Mouse (Mus musculus): ENCODE data around the gene Rpl38.

The Rpl38 gene

DNA sequence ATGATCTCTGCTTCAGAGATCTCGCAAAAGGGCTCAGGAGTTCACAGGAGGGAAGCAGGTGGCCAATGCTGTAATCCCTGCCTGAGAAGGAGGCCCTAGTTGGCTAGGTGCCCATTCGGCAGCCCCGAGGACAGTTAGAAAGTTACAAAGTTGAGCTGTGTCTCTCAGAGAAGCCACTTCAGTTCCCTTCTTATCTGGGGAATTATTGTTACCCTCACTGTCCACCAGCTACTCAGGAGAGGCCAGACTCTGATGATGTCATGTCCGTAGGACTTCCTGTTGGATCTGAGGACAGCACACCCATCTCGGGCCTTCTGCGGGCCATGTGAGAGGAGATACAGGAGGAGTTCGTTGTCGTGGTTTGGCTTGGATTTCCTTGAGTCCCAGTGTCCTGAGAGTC is 11.3 kb downstream of the Rpl38 start:
- no peak for DNase-seq (ENCODE audit: low read depth, low spot score)

DNA sequence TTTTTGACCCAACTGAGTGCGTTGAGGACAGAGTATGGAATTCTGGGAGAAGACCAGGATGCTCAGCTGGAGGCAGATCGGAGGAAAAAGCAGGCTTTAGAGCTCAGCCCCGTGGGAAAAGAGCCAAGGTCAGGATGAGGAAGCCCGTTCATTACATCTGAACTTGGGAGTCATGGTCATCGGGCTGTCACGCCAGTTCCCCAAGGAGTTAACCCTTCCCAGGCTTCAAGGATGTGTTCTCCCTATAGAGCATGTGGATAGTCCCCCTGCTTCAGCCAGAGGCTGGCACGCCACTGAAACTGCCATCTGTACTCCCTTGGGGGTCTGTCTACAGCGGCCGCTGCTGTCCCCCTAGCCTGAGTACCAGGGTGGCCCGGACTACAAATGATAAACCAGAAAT is 12.0 kb downstream of the Rpl38 start:
- no peak for DNase-seq (ENCODE audit: low read depth, low spot score)

DNA sequence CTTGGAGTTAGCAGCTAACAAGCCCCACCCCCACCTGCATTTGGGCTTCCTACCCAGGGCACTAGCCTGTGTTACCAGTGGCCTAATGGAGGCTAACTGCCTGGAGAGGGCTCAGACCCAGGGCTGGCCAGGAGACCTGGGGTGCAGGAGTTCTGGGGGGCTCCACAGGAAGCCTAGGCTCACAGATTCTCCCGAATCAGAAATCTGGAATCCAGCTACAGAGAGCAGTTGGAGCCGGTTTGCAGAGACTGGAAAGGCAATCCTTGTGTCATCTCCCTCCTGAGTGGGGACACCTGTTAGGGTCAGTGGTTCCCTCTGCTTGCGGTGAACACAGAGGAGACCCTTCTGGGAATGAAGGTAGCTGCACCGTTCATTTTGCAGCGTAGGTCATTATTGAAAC is 12.7 kb downstream of the Rpl38 start:
- no peak for DNase-seq (ENCODE audit: low read depth, low spot score)

DNA sequence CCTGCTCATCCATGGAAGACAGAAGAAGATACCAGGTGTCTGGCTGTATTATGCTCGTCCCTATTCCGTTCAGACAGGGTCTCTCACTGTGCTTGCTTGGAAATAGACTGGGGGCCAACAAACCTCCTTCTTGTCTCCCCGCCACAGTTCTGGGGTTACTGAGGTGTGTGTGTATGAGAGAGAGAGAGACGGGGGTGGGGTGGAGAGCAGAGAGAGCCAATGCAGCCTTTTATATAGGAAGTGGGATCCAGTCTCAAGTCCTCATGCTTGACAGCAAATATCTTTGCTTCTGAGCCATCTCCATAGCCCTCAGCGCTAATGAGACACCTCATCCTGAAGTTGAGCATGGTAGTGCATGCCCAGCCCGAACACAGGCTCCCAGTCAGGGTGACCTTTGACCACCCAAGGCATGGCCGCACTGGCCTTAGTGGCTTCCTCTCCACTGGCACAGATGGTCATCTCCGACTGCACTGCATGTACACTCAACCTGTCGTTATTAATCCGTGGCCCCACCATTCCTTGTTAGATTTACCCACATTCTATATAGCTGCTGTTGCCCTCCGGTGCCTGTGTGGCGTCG is 14.1 kb downstream of the Rpl38 start:
- DNase-seq (ENCODE audit: low read depth, low spot score): no peak

DNA sequence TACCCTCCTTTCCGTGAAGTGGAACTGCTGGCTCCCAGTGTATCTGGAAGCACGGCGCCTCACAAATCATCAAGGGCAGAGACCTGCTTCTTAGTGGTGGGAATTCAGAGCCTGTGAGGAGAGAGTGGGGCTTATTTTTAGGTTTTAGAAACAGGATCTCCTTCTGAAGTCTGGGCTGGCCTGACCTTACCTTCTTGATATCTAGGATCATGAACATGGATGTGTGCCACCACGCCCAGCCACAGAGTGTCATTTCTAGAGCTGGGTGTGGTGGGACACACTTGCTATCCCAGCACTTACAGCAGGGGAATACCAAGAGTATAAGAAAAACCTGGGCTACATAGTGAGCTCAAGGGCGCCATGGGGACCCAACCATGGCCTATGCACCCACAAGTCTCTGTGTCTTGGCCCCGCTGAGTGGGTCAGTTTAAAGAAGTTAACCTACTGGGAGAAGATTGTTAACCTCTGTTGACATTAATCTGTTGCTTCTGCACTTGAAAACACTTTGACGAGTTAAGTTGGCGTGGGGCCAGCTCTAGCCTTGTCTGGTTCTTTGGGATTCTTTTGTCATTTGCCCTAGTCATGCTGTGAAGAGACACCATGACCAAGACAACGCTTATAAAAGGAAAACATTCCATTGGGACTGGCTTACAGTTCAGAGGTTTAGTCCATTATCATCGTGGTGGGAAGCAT is 14.9 kb downstream of the Rpl38 start:
- DNase-seq (ENCODE audit: low read depth, low spot score): no peak

DNA sequence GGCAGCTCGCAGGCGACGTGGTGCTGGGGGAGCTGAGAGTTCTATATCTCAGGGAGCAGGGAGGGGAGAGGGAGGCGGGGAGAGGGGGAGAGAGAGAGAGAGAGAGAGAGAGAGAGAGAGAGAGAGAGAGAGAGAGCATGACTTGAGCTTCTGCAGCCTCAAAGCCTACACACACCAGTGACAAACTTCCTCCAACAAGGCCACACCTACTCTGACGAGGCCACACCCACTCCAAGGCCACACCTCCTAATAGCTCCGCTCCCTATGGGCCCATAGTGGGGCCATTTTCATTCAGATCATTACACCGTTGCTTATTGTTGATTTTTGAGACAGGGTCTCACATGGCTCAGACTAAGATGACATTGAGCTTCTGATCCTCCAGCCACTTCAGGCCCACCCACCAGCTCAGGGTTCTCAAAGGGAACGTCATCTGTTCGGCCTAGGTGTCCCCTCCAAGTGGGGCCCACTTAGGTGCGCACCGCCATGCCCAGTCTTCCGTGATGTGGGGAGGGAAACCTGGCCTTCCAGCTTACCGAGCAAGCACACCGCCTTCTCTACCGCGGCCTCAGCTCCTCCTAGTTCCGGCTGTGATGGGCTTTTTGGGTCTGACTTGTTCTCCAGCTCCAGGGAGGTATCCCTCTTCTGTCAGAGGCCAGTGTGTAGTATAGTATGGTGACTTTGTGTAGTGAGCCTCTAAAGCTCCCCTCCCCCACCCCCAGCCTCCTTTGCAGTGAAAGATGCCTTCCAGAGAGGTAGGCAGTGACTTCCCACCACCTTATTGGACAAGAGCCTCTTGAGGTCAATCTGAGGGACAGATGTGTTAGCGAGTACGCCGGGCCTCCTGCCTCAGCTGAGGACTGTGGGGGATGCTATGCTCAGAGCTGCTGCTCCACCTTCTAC is 15.6 kb downstream of the Rpl38 start:
- DNase-seq (ENCODE audit: low read depth, low spot score): no peak

DNA sequence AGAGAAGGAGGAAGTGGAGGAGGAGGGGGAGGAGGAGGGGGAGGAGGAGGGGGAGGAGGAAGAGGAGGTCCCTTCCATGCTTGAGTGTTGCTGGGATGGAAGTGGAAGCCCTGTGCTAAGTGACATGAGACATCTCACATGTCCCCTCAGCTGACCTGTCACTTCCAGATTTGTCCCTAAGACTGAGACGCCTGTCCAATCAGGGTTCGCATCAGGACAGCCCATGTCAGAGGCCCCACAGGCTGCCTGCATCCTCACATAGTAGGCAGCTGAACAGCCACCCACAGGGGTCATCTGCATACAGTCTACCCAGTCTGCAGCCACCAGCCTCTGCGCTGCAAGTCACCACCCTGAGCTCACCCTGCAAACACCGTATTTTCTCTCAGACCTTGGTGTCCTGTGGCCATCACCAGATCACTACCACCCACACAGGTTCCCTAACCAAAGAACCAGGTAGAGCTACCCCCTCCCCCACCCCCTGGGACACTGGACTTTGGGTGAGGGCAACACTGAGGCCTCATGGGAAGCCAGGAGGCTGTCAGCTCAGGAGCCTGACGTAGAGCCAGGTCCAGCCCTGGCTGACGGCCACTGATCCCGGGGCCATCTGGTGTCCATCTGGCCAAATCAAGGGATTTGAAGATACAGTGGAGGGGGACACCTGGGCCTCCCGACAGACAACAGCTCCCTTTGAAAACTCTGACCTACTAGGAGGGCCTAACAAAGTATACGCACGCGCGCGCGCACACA is 16.5 kb downstream of the Rpl38 start:
- DNase-seq (ENCODE audit: low read depth, low spot score): no peak

DNA sequence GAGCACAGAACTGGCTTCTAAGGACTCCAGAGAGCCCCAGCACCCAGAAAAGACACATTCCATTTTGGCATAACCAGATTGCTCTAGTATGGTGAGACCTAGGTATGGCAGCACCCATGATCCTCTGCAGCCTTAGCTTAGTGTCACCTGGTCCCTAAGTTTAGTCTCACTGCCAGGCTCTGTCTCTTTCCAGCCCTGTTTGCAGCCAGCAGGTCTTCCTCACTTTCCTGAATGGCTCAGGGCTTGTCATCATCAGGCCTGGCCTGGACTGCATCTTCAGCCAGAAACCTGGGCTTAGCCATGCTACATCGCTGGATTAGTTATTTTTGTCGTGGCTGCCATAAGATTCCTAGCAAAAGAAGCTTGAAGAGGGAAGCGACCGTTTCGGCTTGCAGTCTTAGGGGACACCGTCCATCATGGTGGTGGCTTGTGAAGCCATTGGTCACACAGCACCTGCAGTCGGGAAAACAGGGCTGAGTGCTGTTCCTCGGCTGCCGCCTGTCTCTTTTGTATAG is 17.3 kb downstream of the Rpl38 start:
- no peak for DNase-seq (ENCODE audit: low read depth, low spot score)

DNA sequence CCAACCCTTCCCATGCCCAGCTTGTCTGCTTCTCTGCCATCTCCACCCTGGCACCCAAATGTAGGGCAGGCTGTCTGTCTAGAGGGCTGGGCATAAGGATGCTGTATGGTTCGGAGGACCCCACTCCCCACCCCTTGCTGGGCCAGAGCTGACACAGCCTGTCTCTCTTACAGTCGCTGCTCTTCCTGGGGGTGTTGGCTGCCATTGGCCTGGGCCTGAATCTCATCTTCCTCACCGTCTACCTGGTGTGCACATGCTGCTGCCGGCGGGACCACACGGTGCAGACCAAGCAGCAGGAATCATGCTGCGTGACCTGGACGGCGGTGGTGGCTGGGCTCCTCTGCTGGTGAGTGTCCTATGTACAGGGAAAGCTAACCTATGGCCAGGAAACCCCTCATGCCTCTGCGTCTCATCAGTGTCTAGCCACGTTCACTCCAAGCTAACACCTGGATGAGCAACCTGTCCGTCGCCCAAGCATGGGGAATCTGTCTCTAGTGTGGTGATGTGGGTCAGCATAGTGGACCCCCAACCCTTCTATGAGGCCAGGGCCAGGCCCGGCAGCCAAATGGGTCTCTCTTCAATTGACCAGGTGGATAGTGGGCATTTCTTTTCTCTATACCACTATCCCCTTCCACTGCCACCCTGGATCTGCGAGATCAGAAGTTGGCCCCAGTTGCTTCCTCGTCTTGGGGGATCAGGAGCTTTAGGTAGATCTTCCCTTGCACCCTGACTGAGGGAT is 18.1 kb downstream of the Rpl38 start:
- no peak for DNase-seq (ENCODE audit: low read depth, low spot score)

DNA sequence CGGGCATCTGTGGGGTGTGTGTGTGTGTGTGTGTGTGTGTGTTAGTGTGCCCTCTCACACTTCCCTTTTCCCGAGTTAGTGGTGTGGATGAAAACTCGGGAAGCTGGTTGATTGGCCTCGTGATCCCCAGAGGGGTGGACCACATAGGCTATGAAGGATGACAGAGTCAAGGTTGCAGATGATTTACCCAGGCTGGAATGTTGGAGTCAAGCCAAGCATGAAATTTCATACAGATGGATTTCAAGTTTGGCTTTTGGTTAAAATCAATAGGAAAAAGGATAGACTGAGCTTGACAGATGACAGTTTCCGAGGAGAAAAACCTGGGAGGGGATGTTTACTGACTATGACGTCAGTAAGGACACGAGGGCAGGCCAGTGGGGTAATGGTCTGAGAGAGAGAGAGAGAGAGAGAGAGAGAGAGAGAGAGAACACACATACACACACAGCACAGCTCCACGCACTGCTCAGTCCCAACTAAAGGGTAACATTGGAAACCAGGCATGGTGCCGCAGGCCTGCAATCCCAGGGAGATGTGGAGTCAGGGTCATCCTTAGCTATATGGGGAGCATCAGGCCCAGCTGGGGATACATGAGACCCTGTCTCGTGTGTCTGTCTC is 19.4 kb downstream of the Rpl38 start:
- DNase-seq (ENCODE audit: low read depth, low spot score): no peak

DNA sequence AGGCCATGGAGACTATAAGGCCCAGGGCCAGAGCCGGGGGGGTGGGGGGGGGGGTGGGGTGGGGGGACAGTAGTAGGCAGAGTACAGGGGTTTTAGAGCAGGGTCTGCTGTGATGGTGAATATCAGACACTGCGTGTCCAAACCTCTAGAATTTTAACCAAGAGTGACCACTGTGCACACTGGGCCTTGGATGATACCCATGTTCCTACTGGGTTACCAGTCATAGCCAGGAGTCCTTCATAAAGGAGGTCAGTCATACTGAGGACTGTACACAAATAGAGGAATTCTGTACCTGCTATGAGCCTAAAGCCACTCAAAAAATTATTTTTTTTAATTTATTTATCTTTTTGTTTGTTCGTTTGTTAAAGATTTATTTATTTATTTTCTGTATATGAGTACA is 20.4 kb downstream of the Rpl38 start:
- DNase-seq (ENCODE audit: low read depth, low spot score): no peak

DNA sequence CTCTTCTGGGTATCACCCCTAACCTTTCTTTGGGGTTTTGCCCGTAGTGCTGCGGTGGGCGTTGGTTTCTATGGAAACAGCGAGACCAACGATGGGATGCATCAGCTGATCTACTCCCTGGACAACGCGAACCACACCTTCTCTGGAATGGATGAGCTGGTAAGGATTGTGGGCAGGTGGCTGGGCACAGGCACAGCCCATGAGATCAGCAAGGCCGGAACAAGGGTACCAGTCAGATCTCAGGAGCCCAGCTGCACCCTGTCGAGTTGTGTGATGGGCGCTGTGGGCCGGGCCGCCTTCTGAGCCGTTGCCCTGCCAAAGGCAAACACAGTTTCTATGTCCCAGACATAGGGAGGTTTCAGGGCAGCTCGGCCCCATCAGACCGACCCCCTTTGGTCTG is 21.9 kb downstream of the Rpl38 start:
- DNase-seq (ENCODE audit: low read depth, low spot score): no peak

DNA sequence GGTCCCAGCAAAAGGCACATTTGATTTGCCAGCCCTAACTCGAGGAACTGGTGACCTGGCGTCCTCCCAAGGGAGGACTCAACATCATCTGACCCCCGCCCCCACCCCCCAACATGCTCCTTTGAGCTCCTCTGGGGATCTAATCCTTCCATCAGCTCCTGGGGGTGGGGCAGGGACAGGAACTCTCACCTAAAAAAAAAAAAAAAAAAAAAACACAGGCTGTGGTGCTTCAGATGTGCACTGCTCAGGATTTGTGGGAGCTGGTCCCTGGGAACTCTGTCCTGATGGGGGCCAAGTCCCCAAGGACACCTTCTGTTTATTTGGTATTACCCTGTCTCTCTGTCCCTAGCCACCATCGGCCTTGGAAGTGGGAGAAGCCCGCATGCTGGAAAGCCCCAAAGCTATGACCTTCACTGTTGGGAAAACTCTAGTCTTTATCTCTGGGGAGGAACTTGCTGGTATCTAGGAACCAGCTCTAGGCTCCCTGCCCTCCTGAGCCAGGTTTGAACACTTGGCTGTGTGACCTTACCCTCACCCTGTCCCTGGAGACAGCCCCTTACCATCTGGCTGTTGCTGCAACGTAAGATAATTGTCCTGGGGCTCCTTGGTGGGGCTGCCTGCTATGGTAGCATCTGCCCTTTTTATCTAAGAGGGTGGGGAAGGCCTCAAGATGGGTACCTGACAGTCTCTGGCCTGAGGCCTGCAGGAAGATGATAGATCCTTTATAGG is 23.3 kb downstream of the Rpl38 start:
- no peak for DNase-seq (ENCODE audit: low read depth, low spot score)

DNA sequence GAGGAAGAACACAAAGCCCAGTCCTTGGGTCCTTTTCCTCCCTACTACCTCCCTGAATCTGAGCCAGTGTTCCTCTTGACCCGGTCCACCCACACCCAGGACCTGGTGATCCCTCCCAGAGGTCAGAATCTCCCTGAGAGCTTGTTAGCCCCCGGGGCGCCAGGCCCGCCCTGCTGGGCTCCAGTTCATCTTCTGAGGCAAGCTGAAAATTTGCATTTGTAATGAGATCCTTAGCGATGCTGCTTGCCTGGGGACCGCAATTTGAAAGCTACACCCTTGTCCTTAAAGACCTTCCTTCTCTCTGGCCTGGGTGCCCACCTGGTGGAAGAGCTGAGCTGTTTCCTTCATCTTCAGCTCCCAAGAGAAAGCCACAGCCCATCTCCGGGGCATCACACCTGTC is 24.3 kb downstream of the Rpl38 start:
- DNase-seq (ENCODE audit: low read depth, low spot score): no peak

DNA sequence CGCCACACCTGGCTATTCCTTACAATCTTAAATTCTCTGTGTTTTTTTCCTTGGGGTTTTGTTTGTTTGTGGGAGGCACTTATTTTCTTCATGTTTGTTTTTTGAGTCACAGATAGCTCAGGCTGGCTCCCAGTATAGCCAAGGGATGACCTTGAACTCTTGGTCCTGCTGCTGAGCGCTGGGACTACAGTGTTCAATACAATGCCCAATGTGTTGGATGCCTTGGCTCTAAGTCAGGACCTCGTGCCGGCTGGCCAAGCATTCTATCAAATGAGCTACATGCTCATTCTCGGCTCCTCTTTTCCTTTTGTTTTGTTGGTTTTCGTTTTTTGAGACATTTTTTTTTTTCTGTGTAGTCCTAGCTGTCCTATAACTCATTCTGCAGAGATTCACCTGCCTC is 25.1 kb downstream of the Rpl38 start:
- DNase-seq (ENCODE audit: low read depth, low spot score): no peak

DNA sequence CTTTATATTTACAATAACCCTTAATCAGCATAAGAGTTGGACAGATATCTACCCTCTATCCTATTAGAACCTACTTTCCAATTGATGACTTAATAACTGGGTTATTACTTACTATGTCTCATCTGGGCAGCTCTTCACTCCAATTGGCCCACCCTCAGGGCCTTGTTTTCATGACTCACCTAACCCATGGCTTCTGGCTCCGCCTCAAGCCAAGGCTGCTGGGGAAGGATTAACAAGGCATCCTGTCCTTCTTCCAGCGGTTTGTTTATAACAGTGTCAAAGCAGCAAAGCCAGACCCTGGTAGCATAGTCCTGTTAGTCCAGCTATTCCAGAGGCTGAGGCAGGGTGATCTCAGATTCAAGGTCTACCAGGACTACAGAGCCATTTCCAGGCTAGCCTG is 26.1 kb downstream of the Rpl38 start:
- no peak for DNase-seq (ENCODE audit: low read depth, low spot score)

DNA sequence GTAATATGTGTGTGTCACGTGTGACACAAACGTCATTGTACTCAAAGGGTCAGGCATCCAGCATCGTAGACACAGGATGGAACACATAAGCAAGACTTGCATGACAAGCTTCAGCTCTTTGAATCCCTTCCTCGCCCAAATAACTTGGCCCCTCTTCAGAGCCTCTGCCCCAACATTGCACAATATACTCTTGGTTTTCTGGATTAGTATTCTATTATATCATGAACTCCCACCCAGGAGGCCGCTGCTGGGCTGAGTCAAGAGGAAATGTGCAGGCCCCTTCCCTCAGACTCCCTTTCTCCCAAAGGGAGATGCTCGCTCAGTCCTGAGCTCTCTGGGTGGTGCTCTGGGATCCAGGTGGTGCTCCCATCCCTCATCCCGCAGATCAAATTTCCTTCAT is 30.2 kb downstream of the Rpl38 start:
- no peak for DNase-seq (ENCODE audit: low read depth, low spot score)

DNA sequence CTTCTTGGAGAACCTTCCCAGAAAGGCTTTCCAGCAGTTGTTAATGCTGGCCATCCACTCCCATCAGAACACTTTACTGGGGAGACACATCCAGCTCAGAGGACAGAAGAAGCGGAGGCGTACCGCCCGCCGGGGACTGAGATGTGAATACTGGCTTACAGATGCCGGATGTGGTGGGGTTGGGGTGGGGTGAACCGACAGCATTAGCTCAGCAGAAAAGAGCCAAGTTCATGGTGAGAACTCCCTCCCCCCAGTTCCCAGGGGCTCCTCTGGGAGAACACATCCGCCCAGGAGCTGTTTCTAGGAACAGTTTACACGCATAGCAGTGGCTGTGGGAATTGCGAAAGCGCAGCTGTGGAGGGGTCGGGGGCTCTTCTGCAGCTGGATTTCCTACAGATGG is 31.2 kb downstream of the Rpl38 start:
- DNase-seq (ENCODE audit: low read depth, low spot score): no peak

DNA sequence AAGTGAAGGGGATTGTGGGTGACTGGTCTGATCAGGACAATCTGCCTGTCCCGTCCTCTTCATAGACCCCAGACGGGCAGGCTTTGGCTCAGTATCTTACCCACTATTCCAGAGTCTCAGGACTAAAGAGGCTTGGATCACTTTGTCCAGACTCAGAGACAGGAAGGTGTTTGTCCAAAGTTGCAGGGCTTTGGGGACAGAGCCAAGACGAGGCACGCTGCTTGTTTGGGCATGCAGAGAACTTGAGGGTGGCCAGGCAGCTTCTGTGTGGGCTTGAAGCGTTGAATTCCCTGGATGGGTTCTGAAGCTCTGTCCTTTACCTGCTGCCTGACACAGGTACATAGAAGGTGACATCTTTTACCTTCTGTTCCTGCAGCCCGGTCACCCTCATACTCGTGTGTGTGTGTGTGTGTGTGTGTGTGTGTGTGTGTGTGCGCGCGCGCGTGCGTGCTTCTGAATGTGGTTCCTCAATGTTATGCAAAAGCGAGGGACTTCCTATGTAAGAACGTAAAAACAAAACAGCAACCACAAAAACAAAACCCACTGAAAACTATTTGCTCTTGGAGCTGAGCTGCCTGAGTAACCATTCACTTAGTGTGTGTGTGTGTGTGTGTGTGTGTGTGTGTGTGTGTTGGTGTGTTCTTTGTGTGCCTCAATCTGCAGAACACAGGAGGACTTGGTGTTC is 34.1 kb downstream of the Rpl38 start:
- no peak for DNase-seq (ENCODE audit: low read depth, low spot score)

DNA sequence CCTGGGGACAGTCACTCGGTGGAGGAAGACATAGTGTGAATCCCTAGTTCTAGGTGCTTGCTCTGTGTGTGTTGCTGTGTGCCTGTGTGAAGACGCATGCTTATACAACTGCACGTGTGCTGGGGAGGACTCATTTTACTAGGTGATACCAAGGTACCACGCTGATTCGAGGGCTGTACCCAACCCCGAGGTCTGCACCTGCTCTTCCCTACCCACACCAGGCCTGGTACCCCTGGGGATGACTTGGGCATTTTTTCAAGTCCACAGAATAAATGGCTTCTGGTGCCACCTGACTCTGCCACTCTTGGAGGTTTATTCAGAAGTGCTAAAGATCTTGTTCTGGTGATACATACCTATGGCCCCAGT is 34.7 kb downstream of the Rpl38 start:
- DNase-seq (ENCODE audit: low read depth, low spot score): no peak

Measured in forelimb bud, embryonic 11.5 days (tissue).